Mouse (Mus musculus): ENCODE measurements around the gene Casp8. TPM values are rescaled to one million over a fixed set of nuclear protein-coding genes. Genes with fewer than 3 reads are reported as not detected.
"Not testable (repeated sequence)": the region's sequence is repeated elsewhere in the genome, so short reads cannot be mapped to it uniquely, and the experiment has no call there.

Gene Casp8
- polyA plus RNA-seq, 1 experiment from 2014 or later, result 36.6 TPM

- TF ChIP-seq EP300 (optimal IDR thresholded peaks at IDR 0.05) (no peak), CTCF (IDR thresholded peaks at IDR 0.05; ENCODE audit: low read depth) (no peak)
Observed at GRCm38 (mm10) chr1:58885646-58886045, 90.5 kb downstream of the Casp8 start.

GRCm38 (mm10) chr1:58889826-58890546 is 94.8 kb downstream of the Casp8 start:
- H3K27ac ChIP-seq (replicated peaks), result peak overlapping the region; percentile 18; the same call in 1 of the 2 replicates
- peak; percentile 35 for TF ChIP-seq EP300 (optimal IDR thresholded peaks at IDR 0.05)
- no peak for TF ChIP-seq CTCF (IDR thresholded peaks at IDR 0.05; ENCODE audit: low read depth)
- H3K4me3 ChIP-seq (ENCODE audit: low read depth, low read length), result no peak overlapping the region
- WGBS, result 47% methylated on average over 5 of the region's 5 CpGs
- no peak overlapping the region for H3K4me2 ChIP-seq (replicated peaks; ENCODE audit: low read depth)
- no peaks in the 10 kb centered on the region for H3K36me3 ChIP-seq (ENCODE audit: control insufficient read depth, insufficient read depth, low read length)
- H3K4me1 ChIP-seq (replicated peaks; ENCODE audit: control insufficient read depth, insufficient read depth), result no peaks in the 10 kb centered on the region
- ATAC-seq (ENCODE audit: low FRiP score, low TSS enrichment), result no peak
- no peaks in the 10 kb centered on the region for H3K9me3 ChIP-seq (ENCODE audit: control insufficient read depth, low read length)
- no peaks in the 10 kb centered on the region for H3K27me3 ChIP-seq (ENCODE audit: control insufficient read depth, insufficient read depth, low read length)
- DNase-seq (ENCODE audit: low spot score), result peak; percentile 41
- no peak overlapping the region for H3K9ac ChIP-seq (ENCODE audit: low read length)

More at GRCm38 (mm10) chr1:58885646-58886045, 90.5 kb downstream of the Casp8 start:
- H3K4me2 ChIP-seq (replicated peaks; ENCODE audit: low read depth), result no peak overlapping the region
- H3K4me1 ChIP-seq (replicated peaks; ENCODE audit: control insufficient read depth, insufficient read depth), result no peaks in the 10 kb centered on the region
- ATAC-seq (ENCODE audit: low FRiP score, low TSS enrichment) (no peak), DNase-seq (ENCODE audit: low spot score) (no peak)
- no peak overlapping the region for H3K9ac ChIP-seq (ENCODE audit: low read length)
- 83% methylated on average over 4 of the region's 4 CpGs for WGBS
- no peaks in the 10 kb centered on the region for H3K27me3 ChIP-seq (ENCODE audit: control insufficient read depth, insufficient read depth, low read length)
- no peak overlapping the region for H3K27ac ChIP-seq (replicated peaks)
- no peaks in the 10 kb centered on the region for H3K36me3 ChIP-seq (ENCODE audit: control insufficient read depth, insufficient read depth, low read length)
- no peak overlapping the region for H3K4me3 ChIP-seq (ENCODE audit: low read depth, low read length)
- no peaks in the 10 kb centered on the region for H3K9me3 ChIP-seq (ENCODE audit: control insufficient read depth, low read length)

- H3K27me3 ChIP-seq (ENCODE audit: control insufficient read depth, insufficient read depth, low read length); DNase-seq (ENCODE audit: low spot score); H3K4me3 ChIP-seq (ENCODE audit: low read depth, low read length); H3K27ac ChIP-seq (replicated peaks); H3K9me3 ChIP-seq (ENCODE audit: control insufficient read depth, low read length); H3K4me2 ChIP-seq (replicated peaks; ENCODE audit: low read depth); H3K36me3 ChIP-seq (ENCODE audit: control insufficient read depth, insufficient read depth, low read length); H3K9ac ChIP-seq (ENCODE audit: low read length); H3K4me1 ChIP-seq (replicated peaks; ENCODE audit: control insufficient read depth, insufficient read depth): not testable (repeated sequence)
- 65% methylated on average over 4 of the region's 5 CpGs for WGBS
- 0 out of 2 replicates have a peak, but pooled peaks have one; percentile 42 for ATAC-seq (ENCODE audit: low FRiP score, low TSS enrichment)
Observed at GRCm38 (mm10) chr1:58890697-58891290, 95.6 kb downstream of the Casp8 start.

GRCm38 (mm10) chr1:58891481-58892170 is 96.5 kb downstream of the Casp8 start:
- H3K4me2 ChIP-seq (replicated peaks; ENCODE audit: low read depth); DNase-seq (ENCODE audit: low spot score); H3K9me3 ChIP-seq (ENCODE audit: control insufficient read depth, low read length); H3K27me3 ChIP-seq (ENCODE audit: control insufficient read depth, insufficient read depth, low read length); H3K4me3 ChIP-seq (ENCODE audit: low read depth, low read length); H3K4me1 ChIP-seq (replicated peaks; ENCODE audit: control insufficient read depth, insufficient read depth); H3K36me3 ChIP-seq (ENCODE audit: control insufficient read depth, insufficient read depth, low read length); ATAC-seq (ENCODE audit: low FRiP score, low TSS enrichment); H3K9ac ChIP-seq (ENCODE audit: low read length): not testable (repeated sequence)
- 38% methylated on average over 2 of the region's 2 CpGs for WGBS
- H3K27ac ChIP-seq (replicated peaks), result 0 out of 2 replicates have a peak overlapping the region, but pooled peaks have one; percentile 13

GRCm38 (mm10) chr1:58892386-58892785 is 97.2 kb downstream of the Casp8 start:
- ATAC-seq (ENCODE audit: low FRiP score, low TSS enrichment), result not testable (repeated sequence)

More at GRCm38 (mm10) chr1:58892386-58892785, 97.2 kb downstream of the Casp8 start:
- not testable (repeated sequence) for H3K27me3 ChIP-seq (ENCODE audit: control insufficient read depth, insufficient read depth, low read length); H3K36me3 ChIP-seq (ENCODE audit: control insufficient read depth, insufficient read depth, low read length); H3K9ac ChIP-seq (ENCODE audit: low read length); H3K4me1 ChIP-seq (replicated peaks; ENCODE audit: control insufficient read depth, insufficient read depth); H3K9me3 ChIP-seq (ENCODE audit: control insufficient read depth, low read length); DNase-seq (ENCODE audit: low spot score); H3K4me3 ChIP-seq (ENCODE audit: low read depth, low read length); H3K27ac ChIP-seq (replicated peaks); H3K4me2 ChIP-seq (replicated peaks; ENCODE audit: low read depth)
- 81% methylated on average over 8 of the region's 8 CpGs for WGBS

Other genes starting within 250 kb of the Casp8 start
- gene Fam126b, start 209.1 kb upstream of the Casp8 start, polyA plus RNA-seq (2015; fragmentation: Nextera tagmentation; extraction: Ambion mirVana), result 4.4 and 5.4 TPM in 2 replicates
- gene Ndufb3, start 209.0 kb upstream of the Casp8 start, polyA plus RNA-seq (2015; fragmentation: Nextera tagmentation; extraction: Ambion mirVana), result 199 and 217 TPM in 2 replicates
- 0.56 and 0.91 TPM in 2 replicates for gene Als2cr12, start 99.4 kb upstream of the Casp8 start, polyA plus RNA-seq (2015; fragmentation: Nextera tagmentation; extraction: Ambion mirVana)
- 43.6 and 45.3 TPM in 2 replicates for gene Cflar, start 83.9 kb upstream of the Casp8 start, polyA plus RNA-seq (2015; fragmentation: Nextera tagmentation; extraction: Ambion mirVana)
- gene Trak2, start 178.1 kb downstream of the Casp8 start, polyA plus RNA-seq (2015; fragmentation: Nextera tagmentation; extraction: Ambion mirVana), result 7.3 and 8.7 TPM in 2 replicates
- gene Stradb, start 178.1 kb downstream of the Casp8 start, polyA plus RNA-seq (2015; fragmentation: Nextera tagmentation; extraction: Ambion mirVana), result 17.4 and 18.5 TPM in 2 replicates

Data from stomach, postnatal 0 days (tissue).